Mouse (Mus musculus): Measurements from ENCODE around the gene Muc1.

DNA sequence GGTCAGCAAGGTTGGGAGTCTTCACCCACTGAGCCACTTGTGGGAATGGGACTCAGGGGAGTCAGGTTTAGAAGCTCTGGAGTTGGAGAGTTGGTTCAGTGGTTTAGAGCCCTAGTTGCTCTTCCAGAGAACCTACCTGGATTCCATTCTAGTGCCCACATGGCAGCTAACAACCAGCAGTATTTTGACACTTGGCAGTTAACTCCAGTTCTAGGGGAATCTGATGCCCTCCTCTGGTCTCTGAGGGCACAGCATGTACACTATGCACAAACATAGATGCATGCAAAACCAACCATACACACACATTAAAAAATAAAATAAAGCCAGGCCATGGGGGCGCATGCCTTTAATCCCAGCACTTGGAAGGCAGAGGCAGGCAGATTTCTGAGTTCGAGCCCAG lies 35.0 kb upstream of the Muc1 start:
- TF ChIP-seq CTCF (IDR thresholded peaks at IDR 0.05; ENCODE audit: borderline replicate concordance, insufficient read depth, low read length) = no peak
- TF ChIP-seq POLR2A (IDR thresholded peaks at IDR 0.05; ENCODE audit: low read depth, low read length) = no peak
